Mouse (Mus musculus): ENCODE measurements around the gene Gm13288. TPM values are rescaled to one million over a fixed set of nuclear protein-coding genes. Genes with fewer than 3 reads are reported as not detected.
"Not testable (repeated sequence)": the region's sequence is repeated elsewhere in the genome, so short reads cannot be mapped to it uniquely, and the experiment has no call there.

Gm13288 gene
- total RNA-seq, 1 experiment from 2014 or later: not detected

DNA sequence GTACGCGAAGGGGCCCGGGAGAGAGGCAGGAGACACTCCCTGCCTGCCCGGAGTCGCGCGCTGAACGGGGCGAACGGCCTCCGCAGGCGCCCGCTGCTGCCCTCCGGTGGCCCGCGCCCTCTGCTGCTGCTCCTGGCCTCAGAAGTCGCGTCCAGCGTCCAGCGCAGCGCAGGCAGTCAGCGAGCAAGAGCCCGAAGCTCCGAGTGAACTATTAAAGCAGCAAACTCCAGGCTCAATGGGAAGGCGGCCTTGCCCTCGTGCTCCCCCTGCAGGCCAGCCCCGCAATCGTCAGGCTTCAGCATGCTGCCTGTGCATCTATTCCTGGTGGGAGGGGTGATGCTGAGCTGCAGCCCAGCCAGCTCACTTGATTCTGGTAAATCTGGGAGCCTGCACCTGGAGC is 8.2 kb upstream of the Gm13288 start, which contains the start of gene Gm13279:
TSS of gene Gm13279 (plus strand) at position 301 of the 400 bp plus-strand sequence.
- not testable (repeated sequence) for ATAC-seq (replicated peaks; ENCODE audit: low read depth, poor library complexity, severe bottlenecking)

DNA sequence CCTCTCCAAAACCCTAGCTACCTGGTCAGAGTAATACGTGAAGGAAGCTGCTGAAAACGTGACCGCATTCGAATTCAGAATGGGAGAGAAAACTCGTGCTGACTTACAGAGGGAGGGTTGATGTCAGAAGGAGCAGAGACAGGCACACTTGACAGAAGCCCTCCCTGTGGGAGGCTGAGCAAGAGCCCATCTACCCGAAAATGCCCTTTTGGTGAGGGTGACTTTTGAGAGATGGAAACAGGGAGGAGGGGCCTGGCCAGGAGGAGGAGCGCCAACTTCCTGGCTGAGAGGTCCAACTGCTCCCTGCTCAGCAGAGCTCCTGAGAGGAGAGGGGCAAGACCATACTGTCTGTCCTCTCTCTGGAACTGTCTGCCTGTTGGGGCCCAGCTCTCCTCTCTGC is 6.0 kb upstream of the Gm13288 start, which contains the start of gene Gm13285:
TSS of gene Gm13285 (plus strand) at position 301 of the 400 bp plus-strand sequence.
- ATAC-seq (replicated peaks; ENCODE audit: low read depth, poor library complexity, severe bottlenecking): not testable (repeated sequence)

DNA sequence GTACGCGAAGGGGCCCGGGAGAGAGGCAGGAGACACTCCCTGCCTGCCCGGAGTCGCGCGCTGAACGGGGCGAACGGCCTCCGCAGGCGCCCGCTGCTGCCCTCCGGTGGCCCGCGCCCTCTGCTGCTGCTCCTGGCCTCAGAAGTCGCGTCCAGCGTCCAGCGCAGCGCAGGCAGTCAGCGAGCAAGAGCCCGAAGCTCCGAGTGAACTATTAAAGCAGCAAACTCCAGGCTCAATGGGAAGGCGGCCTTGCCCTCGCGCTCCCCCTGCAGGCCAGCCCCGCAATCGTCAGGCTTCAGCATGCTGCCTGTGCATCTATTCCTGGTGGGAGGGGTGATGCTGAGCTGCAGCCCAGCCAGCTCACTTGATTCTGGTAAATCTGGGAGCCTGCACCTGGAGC is 2.4 kb upstream of the Gm13288 start, which contains the start of gene Gm13287:
TSS of gene Gm13287 (plus strand) at position 301 of the 400 bp plus-strand sequence.
- ATAC-seq (replicated peaks; ENCODE audit: low read depth, poor library complexity, severe bottlenecking): not testable (repeated sequence)

DNA sequence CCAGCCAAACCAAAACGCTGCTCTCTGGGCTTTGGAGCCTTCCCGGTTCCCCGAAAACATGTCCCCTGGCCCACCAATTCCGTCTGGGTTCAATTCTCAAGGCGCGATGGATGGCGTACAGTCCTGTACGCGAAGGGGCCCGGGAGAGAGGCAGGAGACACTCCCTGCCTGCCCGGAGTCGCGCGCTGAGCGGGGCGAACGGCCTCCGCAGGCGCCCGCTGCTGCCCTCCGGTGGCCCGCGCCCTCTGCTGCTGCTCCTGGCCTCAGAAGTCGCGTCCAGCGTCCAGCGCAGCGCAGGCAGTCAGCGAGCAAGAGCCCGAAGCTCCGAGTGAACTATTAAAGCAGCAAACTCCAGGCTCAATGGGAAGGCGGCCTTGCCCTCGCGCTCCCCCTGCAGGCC is 430 bp downstream of the Gm13288 start:
- not testable (repeated sequence) for ATAC-seq (replicated peaks; ENCODE audit: low read depth, poor library complexity, severe bottlenecking)

DNA sequence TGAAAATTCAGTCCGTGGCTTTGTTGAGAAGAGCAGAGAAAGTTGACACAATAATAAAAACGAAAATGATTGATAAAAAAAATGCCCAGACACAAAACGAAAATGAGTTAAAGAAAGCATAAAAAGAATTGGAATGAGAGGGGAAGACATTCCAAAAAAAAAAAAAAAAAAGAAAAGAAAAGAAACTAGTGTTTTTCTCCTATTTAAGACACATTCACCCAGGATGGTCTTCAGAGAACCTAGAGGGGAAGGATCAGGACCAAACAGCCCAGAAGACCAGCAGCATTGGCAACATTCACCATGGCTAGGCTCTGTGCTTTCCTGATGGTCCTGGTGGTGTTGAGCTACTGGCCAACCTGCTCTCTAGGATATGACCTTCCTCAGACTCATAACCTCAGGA is 10.6 kb downstream of the Gm13288 start, which contains the start of gene Ifna7:
TSS of gene Ifna7 (plus strand) at position 301 of the 400 bp plus-strand sequence.
- no peak for ATAC-seq (replicated peaks; ENCODE audit: low read depth, poor library complexity, severe bottlenecking)

DNA sequence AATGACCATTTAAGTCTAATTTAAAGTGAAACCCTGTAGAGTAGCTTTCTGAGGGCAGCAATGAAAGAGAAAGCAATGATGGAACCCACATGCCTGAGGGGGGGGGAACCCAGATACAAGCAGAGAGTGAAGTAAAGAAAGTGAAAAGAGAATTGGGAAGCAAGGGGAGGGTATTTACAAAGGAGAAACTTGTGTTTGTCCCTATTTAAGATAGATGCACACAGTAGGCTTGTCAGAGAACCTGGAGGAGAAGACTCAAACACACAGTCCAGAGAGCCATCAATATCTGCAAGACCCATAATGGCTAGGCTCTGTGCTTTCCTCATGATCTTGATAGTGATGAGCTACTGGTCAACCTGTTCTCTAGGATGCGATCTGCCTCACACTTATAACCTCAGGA is 14.3 kb downstream of the Gm13288 start, which contains the start of gene Ifna11:
TSS of gene Ifna11 (plus strand) at position 301 of the 400 bp plus-strand sequence.
- ATAC-seq (replicated peaks; ENCODE audit: low read depth, poor library complexity, severe bottlenecking): no peak

DNA sequence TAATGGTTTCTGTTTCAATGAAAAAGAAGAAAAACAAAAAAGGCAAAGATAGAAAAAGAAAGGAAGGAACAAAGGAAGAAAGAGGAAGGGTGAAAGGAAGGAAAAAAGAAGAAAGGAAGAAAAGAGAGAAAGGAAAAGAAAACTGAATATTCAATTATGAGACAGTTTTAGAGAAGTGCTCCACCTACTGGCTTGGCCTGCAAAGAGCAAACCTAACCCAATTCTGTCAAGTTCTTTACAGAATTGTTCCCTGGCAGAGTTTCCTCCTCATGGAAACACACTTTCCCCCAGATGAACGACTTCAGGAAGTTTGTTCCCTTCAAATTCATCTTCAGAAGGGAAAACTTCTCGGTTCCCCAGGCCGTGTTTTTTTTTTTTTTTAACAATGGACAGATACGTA is 17.7 kb downstream of the Gm13288 start:
- no peak for ATAC-seq (replicated peaks; ENCODE audit: low read depth, poor library complexity, severe bottlenecking)

DNA sequence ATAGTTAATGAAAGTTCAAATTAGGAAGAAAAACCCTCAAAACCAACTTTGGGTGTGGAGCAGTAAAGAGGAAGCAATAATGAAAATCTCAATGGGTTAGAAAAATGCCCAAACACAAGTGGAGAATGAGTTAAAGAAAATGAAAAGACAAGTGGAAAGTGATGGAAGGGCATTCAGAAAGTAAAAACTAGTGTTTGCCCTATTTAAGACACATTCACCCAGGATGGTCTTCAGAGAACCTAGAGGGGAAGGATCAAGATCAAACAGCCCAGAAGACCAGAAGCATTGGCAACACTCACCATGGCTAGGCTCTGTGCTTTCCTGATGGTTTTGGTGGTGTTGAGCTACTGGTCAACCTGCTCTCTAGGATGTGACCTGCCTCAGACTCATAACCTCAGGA is 21.8 kb downstream of the Gm13288 start, which contains the start of gene Ifna6:
TSS of gene Ifna6 (plus strand) at position 301 of the 400 bp plus-strand sequence.
- ATAC-seq (replicated peaks; ENCODE audit: low read depth, poor library complexity, severe bottlenecking): not testable (repeated sequence)

DNA sequence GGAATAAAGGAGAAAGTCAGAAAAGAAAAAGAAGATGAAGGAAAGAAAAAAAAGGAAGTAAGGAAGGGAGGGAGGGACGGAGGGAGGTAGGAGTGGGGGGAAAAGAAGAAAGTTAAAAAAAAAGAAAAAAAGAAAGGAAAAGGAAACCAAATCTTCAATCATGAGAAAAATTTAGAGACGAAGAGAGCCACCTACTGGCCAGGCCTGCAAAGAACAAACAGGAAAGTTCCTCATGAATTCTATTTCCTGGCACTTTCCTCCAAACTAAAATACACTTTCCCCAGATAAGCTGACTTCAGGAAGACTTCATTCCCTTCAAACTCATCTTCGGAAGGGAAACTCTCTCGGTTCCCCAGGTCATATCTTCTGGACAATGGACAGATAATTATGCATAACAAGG is 25.2 kb downstream of the Gm13288 start:
- no peak; the same call in 1 of the 2 replicates for ATAC-seq (replicated peaks; ENCODE audit: low read depth, poor library complexity, severe bottlenecking)

DNA sequence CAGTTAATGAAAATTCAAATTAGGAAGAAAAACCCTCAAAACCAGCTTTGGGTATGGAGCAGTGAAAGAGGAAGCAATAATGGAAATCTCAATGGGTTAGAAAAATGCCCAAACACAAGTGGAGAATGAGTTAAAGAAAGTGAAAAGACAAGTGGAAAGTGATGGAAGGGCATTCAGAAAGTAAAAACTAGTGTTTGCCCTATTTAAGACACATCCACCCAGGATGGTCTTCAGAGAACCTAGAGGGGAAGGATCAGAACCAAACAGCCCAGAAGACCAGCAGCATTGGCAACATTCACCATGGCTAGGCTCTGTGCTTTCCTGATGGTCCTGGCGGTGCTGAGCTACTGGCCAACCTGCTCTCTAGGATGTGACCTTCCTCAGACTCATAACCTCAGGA is 29.9 kb downstream of the Gm13288 start, which contains the start of gene Ifna5:
TSS of gene Ifna5 (plus strand) at position 301 of the 400 bp plus-strand sequence.
- ATAC-seq (replicated peaks; ENCODE audit: low read depth, poor library complexity, severe bottlenecking): not testable (repeated sequence)

DNA sequence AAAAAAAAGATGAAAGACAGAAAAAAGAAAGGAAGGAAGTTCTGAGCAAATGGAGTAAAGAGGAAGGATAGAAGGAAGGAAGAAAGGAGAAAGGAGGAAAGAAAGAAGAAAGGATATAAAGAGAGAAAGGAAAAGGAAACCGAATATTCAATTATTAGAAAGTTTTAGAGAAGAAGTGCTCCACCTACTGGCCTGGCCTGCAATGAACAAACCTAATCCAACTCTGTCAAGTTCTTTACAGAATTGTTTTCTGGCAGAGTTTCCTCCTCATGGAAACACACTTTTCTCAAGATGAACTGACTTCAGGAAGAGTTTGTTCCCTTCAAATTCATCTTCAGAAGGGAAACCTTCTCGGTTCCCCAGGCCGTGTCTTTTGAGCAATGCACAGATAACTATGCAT is 33.5 kb downstream of the Gm13288 start:
- 0 out of 2 replicates have a peak, but pooled peaks have one; percentile 45 for ATAC-seq (replicated peaks; ENCODE audit: low read depth, poor library complexity, severe bottlenecking)

DNA sequence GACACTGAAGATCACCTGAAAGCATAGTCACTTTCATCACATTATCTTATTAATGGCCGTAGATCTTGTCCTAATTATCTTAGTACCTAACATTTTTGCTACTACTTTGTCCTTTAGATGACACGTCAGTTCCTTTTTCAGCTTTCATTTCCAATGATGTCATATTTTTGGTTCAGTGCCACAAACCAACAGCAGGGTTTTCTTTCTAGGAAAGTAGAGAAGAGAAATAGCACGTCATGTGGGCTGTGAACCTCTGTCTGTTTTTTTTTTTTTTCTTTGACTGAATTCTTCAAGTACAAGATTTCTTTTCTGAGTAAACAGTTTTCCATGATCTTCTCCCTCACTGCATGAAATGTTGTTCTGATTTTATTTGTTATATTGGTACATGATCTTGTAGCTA is 34.7 kb downstream of the Gm13288 start:
- 0 out of 2 replicates have a peak, but pooled peaks have one; percentile 25 for ATAC-seq (replicated peaks; ENCODE audit: low read depth, poor library complexity, severe bottlenecking)

DNA sequence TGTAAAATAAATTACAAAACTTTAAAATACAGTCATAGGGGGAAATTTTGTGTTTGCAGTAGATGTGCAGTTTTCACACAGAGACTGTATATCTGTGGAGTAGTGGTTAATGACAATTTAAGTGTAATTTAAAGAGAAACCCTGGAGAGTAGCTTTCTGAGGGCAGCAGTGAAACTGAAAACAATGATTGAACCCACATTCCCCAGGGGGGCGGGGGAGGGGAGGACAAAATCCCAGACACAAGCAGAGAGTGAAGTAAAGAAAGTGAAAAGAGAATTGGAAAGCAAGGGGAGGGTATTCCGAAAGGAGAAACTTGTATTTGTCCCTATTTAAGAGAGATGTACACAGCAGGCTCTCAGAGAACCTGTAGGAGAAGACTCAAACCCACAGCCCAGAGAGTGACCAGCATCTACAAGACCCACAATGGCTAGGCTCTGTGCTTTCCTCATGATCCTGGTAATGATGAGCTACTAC is 36.1 kb downstream of the Gm13288 start, which contains the start of gene Ifna4:
TSS of gene Ifna4 (plus strand) at position 424 of the 474 bp plus-strand sequence.
- ATAC-seq (replicated peaks; ENCODE audit: low read depth, poor library complexity, severe bottlenecking): no peak

DNA sequence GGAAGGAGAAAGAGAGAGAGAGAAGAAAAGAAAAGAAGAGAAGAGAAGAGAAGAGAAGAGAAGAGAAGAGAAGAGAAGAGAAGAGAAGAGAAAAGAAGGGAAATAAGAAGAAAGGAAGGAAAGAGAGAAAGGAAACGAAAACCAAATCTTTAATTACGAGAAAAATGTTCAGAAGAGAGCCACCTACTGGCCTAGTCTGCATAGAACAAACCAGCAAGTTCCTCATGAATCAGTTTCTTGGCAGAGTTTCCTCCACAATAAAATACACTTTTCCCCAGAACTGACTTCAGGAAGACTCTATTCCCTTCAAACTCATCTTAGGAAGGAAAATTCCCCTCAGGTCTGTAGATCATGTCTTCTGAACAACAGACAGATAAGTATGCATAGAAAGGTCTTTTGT is 40.0 kb downstream of the Gm13288 start:
- ATAC-seq (replicated peaks; ENCODE audit: low read depth, poor library complexity, severe bottlenecking): no peak

DNA sequence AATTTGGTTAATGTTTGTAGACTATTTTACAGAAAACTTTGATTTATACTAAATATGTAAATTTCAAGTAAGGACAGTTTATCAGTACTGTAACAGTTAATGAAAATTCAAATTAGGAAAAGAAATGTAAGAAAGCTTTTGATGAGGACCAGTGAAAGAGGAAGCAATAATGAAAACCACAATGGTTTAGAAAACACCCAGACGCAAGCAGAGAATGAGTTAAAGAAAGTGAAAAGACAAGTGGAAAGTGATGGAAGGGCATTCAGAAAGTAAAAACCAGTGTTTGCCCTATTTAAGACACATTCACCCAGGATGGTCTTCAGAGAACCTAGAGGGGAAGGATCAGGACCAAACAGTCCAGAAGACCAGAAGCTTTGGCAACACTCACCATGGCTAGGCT is 44.4 kb downstream of the Gm13288 start, which contains the start of gene Ifna1:
TSS of gene Ifna1 (plus strand) at position 390 of the 400 bp plus-strand sequence.
- peak; percentile 65 for ATAC-seq (replicated peaks; ENCODE audit: low read depth, poor library complexity, severe bottlenecking)

DNA sequence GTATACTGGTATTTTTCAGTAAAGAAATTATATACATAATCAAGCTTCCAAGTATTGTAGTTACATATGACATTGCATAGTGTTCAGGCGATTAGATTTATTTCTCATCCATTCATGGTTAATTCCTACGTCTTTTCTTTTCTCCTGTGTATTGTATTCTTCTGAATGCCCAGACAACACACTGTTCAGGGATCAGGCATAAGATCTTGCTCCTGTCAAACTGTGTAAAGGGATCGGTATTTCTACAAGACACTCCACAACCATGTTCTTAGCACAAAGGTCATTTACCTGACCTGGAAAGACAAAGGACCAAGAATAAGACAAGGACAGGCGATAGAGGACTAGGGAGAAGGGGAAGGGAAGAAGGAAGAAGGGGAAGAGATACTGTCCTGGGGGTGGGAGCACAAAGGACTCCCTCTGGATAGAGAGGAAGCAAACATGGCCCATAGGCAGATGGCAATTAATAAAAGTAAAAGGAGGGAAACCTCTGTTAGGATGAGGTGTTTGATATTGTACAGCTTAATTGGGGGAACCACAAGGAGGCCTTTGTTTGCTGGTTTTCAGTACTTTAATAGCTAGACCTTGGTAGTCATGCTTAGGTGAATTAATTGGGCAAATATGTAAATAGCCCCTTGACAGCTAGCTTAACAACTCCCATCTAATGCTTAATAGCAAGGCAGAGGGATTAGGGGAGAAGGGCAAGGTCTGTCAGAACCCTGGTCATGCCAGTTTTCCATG is 45.9 kb downstream of the Gm13288 start:
- ATAC-seq (replicated peaks; ENCODE audit: low read depth, poor library complexity, severe bottlenecking): no peak

Other genes with a start within 250 kb of the Gm13288 start
- gene Ifna15, start 247.3 kb upstream of the Gm13288 start, total RNA-seq (2017): not detected in 2 replicates
- not detected in 2 replicates for gene Ifna14, start 233.7 kb upstream of the Gm13288 start, total RNA-seq (2017)
- not detected in 2 replicates for gene Ifna9, start 213.1 kb upstream of the Gm13288 start, total RNA-seq (2017)
- not detected in 2 replicates for gene Ifna12, start 202.2 kb upstream of the Gm13288 start, total RNA-seq (2017)
- not detected in 2 replicates for gene C87499, start 171.1 kb upstream of the Gm13288 start, total RNA-seq (2017)
- gene Ifna13, start 161.1 kb upstream of the Gm13288 start, total RNA-seq (2017): not detected in 2 replicates
- not detected in 2 replicates for gene Ifna16, start 128.6 kb upstream of the Gm13288 start, total RNA-seq (2017)
- gene Ifna2, start 121.6 kb upstream of the Gm13288 start, total RNA-seq (2017): not detected in 2 replicates
- not detected in 2 replicates for gene Ifnab, start 114.2 kb upstream of the Gm13288 start, total RNA-seq (2017)
- gene Gm26566, start 83.7 kb upstream of the Gm13288 start, total RNA-seq (2017): 2.9 TPM in 1 of 2 replicates, not detected in the other
- gene Klhl9, start 83.1 kb upstream of the Gm13288 start, total RNA-seq (2017): 91.1 and 99.9 TPM in 2 replicates
- gene Gm13271, start 50.7 kb upstream of the Gm13288 start, total RNA-seq (2017): not detected in 2 replicates
- not detected in 2 replicates for gene Gm13283, start 45.4 kb upstream of the Gm13288 start, total RNA-seq (2017)
- gene Gm13290, start 31.7 kb upstream of the Gm13288 start, total RNA-seq (2017): not detected in 2 replicates
- gene Gm13289, start 28.6 kb upstream of the Gm13288 start, total RNA-seq (2017): not detected in 2 replicates
- gene Gm13272, start 25.7 kb upstream of the Gm13288 start, total RNA-seq (2017): not detected in 2 replicates
- gene Ifnz, start 23.4 kb upstream of the Gm13288 start, total RNA-seq (2017): not detected in 2 replicates
- not detected in 2 replicates for gene Gm13276, start 19.8 kb upstream of the Gm13288 start, total RNA-seq (2017)
- gene Gm13277, start 16.9 kb upstream of the Gm13288 start, total RNA-seq (2017): not detected in 2 replicates
- not detected in 2 replicates for gene Gm13278, start 14.0 kb upstream of the Gm13288 start, total RNA-seq (2017)
- gene Gm13275, start 11.0 kb upstream of the Gm13288 start, total RNA-seq (2017): not detected in 2 replicates
- not detected in 2 replicates for gene Gm13279, start 8.1 kb upstream of the Gm13288 start, total RNA-seq (2017)
- gene Gm13285, start 5.9 kb upstream of the Gm13288 start, total RNA-seq (2017): not detected in 2 replicates
- not detected in 2 replicates for gene Gm13287, start 2.3 kb upstream of the Gm13288 start, total RNA-seq (2017)
- not detected in 2 replicates for gene Ifna7, start 10.7 kb downstream of the Gm13288 start, total RNA-seq (2017)
- gene Ifna11, start 14.4 kb downstream of the Gm13288 start, total RNA-seq (2017): not detected in 2 replicates
- not detected in 2 replicates for gene Ifna6, start 21.9 kb downstream of the Gm13288 start, total RNA-seq (2017)
- gene Ifna5, start 30.0 kb downstream of the Gm13288 start, total RNA-seq (2017): not detected in 2 replicates
- not detected in 2 replicates for gene Ifna4, start 36.3 kb downstream of the Gm13288 start, total RNA-seq (2017)
- gene Ifna1, start 44.6 kb downstream of the Gm13288 start, total RNA-seq (2017): not detected in 2 replicates
- not detected in 2 replicates for gene Ifne, start 74.7 kb downstream of the Gm13288 start, total RNA-seq (2017)